Mouse (Mus musculus) urinary bladder, postnatal 4 days (tissue): ENCODE data around the gene Got2.

ENCODE experiments used
- DNase-seq, 2 experiments: peaks; one replicate each; pipeline ENCODE4 v3.0.0; 2021 to 2022; ENCODE audit warnings: low spot score in 2 of 2

Got2 gene

DNA sequence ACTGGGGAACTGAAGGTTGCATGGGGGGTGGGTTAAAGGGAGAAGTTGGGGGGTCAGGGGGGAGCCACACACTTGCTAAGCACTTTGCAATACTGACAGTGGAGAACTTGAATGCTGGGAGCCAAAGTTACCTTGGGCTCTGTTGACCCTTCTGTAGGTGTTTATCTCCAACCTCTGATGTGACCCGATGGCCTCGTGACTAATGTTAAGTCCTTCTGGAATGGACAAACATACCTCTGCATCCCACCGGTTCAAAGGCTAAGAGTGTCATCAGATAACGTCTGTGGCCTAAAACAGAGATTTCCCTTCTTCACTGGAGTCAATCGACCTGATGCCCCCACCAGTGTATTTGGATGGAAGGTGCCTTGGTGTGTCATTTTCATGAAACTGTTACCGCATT, 67.1 kb downstream of the Got2 start:
- DNase-seq = no peak

- no peak for DNase-seq
Measured at GRCm38 (mm10) chr8:95818211-95818610, 70.1 kb downstream of the Got2 start.

- DNase-seq = no peak
Measured at GRCm38 (mm10) chr8:95817597-95817996, 70.8 kb downstream of the Got2 start.

GRCm38 (mm10) chr8:95816044-95816708, 72.2 kb downstream of the Got2 start:
- no peak for DNase-seq
